Mouse (Mus musculus): ENCODE results near the gene Apc2.

DNA sequence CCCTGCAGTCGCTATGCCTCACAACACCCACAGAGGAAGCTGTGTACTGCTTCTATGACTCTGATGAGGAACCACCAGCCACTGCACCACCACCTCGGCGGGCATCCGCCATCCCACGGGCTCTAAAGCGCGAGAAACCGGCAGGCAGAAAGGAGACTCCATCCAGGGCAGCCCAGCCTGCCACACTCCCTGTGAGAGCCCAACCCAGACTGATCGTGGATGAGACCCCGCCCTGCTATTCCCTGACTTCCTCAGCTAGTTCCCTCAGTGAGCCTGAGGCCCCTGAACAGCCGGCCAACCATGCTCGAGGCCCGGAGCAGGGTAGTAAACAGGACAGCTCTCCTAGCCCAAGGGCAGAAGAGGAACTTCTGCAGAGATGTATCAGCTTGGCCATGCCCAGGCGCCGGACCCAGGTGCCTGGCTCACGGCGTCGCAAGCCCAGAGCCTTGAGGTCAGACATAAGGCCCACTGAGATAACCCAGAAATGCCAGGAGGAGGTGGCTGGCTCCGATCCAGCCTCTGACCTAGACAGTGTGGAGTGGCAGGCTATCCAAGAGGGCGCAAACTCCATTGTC is 17.9 kb downstream of the Apc2 start:
- no peak for TF ChIP-seq POLR2A (IDR thresholded peaks at IDR 0.05; ENCODE audit: insufficient read depth, low read depth, low read length)
- TF ChIP-seq CTCF (IDR thresholded peaks at IDR 0.05), result no peak
- no peak for TF ChIP-seq EP300 (IDR thresholded peaks at IDR 0.05; ENCODE audit: insufficient read depth, low read depth, low read length)
